Mouse (Mus musculus) heart, adult 2 months (tissue): ENCODE data around the gene Gm37240.

ENCODE experiments used
- CTCF ChIP-seq: fragments of 200-600 bp; IDR thresholded peaks from 2 replicates; pipeline ENCODE4 v1.8.1; 2022; ENCODE audit warnings: antibody characterized with exemption, mild to moderate bottlenecking, moderate library complexity
- POLR2A ChIP-seq: fragments of 200-500 bp; IDR thresholded peaks from 2 replicates; pipeline ENCODE4 v1.6.1; 2011; ENCODE audit warnings: mild to moderate bottlenecking, low read depth, low read length, control low read depth; ENCODE audit not compliant: insufficient read depth

DNA sequence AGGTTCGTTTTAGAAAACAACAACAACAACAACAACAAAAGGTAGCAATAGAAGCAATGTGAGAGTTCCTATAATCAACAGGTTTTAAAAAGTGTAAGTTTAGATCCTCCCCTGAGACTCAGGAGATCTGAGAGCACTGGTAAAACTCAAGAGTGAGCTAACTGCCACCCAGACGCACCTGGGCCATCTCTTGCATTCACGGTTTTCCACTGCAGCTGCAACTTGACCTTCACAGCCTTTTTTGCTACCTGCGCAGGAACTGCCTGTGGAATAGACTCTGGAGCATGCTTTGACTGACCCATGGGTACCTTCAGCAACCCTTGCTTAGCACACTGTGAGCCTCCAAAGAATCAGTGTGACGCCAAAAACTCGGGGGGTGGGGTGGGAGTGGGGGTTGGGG is 1157.5 kb downstream of the Gm37240 start:
- no peak for TF ChIP-seq CTCF
- TF ChIP-seq POLR2A, result no peak
